Mouse (Mus musculus): Measurements from ENCODE around the gene Dip2c. TPM values are rescaled to one million over a fixed set of nuclear protein-coding genes. Genes with fewer than 3 reads are reported as not detected.

The Dip2c gene
- total RNA-seq, 2 experiments from 2014 or later, result 83.9 to 85.2 TPM

DNA sequence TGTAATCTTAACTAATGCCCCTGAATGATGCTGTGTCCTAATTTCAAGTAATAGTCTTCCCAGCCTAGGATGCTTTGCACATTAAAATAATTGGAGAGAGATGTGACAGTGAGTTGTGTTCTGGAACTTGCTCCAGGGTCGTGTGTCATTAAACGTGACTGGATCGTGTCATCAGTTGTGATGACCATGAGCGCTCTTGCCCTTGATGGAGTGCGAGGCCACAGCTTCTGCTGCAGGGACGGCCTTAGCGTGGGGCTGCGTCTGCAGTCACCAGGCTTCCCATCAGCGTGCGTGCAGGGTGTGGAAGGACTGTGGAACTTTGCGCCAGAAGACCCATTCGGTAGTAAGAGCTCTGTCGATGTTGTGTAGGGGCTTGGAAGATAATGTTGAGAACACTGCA lies 372.4 kb downstream of the Dip2c start:
- intact Hi-C loops (cut with DNase I), result no loop called here
- DNase-seq, result no peak

- DNase-seq, result no peak
- intact Hi-C loops (cut with DNase I), result no loop called here
Observed at GRCm38 (mm10) chr13:9649894-9650293, 373.6 kb downstream of the Dip2c start.

- intact Hi-C loops (cut with DNase I), result no loop called here
- no peak for DNase-seq
Observed at GRCm38 (mm10) chr13:9650580-9650979, 374.3 kb downstream of the Dip2c start.

GRCm38 (mm10) chr13:9653018-9653417 lies 376.7 kb downstream of the Dip2c start:
- intact Hi-C loops (cut with DNase I), result no loop called here
- no peak for DNase-seq

GRCm38 (mm10) chr13:9656613-9657012 lies 380.3 kb downstream of the Dip2c start:
- intact Hi-C loops (cut with DNase I), result no loop called here
- no peak for DNase-seq

DNA sequence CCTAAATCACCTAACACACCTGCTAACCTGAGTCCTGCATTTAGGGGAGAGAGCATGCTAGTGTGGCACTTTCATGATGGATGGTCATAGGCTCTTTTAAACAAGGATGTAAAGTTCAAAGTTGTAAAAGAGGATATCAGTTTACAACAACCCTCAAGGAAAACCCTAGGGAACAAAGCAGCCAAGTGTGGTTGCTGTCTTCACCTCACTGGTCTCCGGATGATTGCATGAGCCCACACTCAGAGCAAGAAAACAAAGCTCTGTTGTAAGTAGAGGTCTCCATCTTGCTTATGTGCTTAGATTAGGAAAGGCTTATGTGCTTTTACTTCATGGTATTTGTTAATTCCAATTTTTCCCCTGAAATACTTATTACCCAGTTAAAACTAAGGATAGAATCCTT lies 384.4 kb downstream of the Dip2c start:
- no peak for DNase-seq
- intact Hi-C loops (cut with DNase I), result no loop called here

DNA sequence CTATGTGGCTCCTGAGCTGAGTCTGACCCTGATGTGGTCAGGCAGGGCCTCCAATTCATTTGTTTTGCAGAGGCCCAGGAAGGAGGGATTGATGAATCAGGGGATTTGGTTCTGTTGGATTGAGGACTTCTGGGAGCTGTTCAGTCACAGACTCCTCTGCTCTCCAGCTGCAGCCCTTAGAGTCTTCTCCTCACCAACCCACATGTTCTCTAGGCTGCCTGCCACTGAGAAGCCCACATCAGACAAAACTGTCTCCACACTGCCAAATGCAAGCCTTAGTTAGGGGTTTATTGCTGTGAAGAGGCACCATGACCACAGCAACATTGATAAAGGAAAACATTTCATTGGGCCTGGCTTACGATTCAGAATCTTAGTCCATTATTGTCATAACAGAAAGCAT lies 387.3 kb downstream of the Dip2c start:
- intact Hi-C loops (cut with DNase I), result no loop called here
- no peak for DNase-seq

DNA sequence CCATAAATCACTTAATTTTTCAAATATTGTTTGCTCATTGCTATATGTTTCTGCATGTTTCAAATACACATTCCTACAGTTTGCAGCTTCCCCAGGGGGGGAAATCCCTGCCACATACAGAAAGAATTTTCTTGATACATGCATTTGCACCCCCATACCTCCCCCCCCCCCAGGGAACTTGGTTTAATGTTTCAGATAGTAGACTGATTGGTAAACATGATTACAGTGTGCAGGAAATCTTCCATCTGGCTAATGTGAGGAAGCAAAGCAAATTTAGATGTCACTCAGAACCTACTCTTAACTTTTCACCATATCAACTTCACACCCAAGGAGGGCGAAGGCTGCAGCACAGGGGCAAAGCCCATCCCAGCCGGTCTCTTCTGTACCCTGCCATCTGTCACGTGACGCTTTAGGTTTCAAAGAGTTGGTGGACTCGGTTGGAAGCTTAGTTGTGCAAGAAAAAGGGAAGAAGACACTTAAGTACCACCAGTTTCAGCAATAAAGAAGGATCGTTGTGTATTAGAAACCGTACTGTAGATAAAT lies 391.7 kb downstream of the Dip2c start:
- DNase-seq, result no peak
- intact Hi-C loops (cut with DNase I), result no loop called here

- intact Hi-C loops (cut with DNase I), result no loop called here
Observed at GRCm38 (mm10) chr13:9669246-9669645, 392.9 kb downstream of the Dip2c start.

DNA sequence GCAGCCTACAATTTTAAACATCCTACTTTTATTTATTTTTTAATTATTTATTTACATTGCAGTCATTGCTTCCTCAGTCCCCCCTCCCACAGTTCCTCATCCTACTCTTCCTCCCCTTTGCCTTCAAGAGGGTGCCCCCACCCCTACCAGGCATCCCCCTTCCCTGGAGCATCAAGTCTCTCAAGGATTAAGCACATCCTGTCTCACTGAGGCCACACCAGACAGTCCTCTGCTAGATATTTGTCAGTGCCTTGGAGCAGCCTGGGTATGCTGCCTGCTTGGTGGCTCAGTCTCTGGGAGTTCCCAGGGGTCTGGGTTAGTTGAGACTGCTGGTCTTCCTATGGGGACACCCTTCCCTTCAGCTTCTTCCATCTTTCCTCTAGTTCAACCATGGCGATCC lies 397.8 kb downstream of the Dip2c start:
- no peak for DNase-seq
- intact Hi-C loops (cut with DNase I), result no loop called here

More at GRCm38 (mm10) chr13:9669246-9669645, 392.9 kb downstream of the Dip2c start:
- DNase-seq, result no peak

- intact Hi-C loops (cut with DNase I), result no loop called here
- no peak for DNase-seq
Observed at GRCm38 (mm10) chr13:9681492-9681891, 405.2 kb downstream of the Dip2c start.

- intact Hi-C loops (cut with DNase I), result no loop called here
- DNase-seq, result no peak
Observed at GRCm38 (mm10) chr13:9683280-9683679, 407.0 kb downstream of the Dip2c start.

DNA sequence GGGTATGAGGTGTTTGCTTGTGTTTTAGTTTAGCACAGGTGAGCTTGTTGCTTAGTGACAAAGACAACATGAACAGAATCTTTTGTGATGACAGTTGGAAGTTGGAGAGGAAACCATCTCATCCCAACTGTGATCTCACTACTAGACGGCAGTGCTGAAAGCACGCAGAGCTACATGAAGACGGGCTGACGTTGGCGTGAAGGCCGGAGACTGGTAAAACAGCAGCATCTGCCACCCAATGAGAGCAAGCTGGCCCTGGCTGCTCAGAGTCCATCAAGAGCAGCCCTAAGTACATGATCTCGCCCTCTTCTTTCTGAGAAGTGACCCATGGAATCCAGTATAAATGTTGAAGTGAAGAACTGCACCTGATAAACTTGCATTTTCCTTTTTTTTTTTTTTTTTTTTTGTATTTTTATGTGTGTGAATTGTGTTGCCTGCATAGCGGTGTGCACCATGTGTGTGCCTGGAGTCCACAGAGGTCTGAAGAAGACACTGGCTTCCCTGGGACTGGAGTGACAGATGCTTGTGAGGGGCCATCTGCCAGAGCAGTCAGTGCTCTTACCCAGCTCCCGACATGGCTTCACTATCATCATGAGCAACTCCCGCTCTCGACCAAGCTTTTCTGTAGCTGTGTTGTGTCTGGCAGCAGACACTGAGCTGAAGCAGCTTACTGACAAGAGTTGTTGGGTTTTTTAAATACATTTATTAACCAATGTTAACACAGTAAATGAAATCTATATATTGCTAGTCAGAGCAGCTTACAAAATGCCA lies 408.0 kb downstream of the Dip2c start:
- DNase-seq, result peak; percentile 33
- intact Hi-C loops (cut with DNase I), result no loop called here

GRCm38 (mm10) chr13:9686261-9686660 lies 409.9 kb downstream of the Dip2c start:
- intact Hi-C loops (cut with DNase I), result no loop called here

DNA sequence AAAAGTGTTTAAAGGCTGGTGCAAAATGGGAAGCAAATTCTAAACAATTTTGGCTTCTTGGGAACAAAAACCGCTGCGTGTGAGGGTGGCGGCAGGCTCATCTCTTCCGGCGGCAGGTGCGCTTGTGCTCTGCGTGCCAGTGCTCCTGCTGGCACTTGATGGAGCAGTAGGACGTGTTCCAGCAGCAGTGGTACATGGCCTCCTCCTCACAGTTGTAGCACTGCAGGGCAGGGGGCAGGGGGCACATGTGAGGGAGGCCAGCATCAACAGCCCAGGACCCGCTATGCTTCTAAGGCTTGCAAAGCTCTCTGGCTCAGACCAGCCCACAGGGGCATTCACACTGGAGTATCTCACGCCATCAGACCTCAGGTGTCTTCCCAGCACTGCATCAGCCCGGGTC lies 410.4 kb downstream of the Dip2c start:
- DNase-seq, result peak; percentile 29
- intact Hi-C loops (cut with DNase I), result no loop called here

More at GRCm38 (mm10) chr13:9686261-9686660, 409.9 kb downstream of the Dip2c start:
- DNase-seq, result no peak

DNA sequence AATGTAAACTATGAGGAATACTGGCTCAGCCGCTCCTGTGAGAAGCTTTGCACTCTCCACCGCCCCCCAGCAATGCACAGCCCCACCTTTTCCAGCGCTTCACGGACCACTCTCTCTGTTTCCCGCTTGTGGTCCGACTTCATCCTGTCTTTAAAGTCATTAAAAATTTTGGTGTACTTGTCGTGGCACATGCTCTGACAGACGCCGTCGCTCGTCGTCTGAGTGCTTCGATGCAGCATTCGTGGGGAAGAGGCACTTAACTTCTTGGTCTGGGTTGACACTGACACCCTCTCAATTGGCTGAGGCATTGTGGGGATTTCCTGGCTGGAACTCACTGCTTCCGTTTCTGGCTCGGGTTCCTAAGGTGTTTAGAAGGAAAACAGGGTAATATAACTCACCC lies 413.0 kb downstream of the Dip2c start:
- no peak for DNase-seq
- intact Hi-C loops (cut with DNase I), result no loop called here

GRCm38 (mm10) chr13:9692876-9693275 lies 416.5 kb downstream of the Dip2c start:
- intact Hi-C loops (cut with DNase I), result no loop called here

GRCm38 (mm10) chr13:9694651-9695050 lies 418.3 kb downstream of the Dip2c start:
- DNase-seq, result no peak
- intact Hi-C loops (cut with DNase I), result no loop called here

More at GRCm38 (mm10) chr13:9692876-9693275, 416.5 kb downstream of the Dip2c start:
- DNase-seq, result no peak

- intact Hi-C loops (cut with DNase I), result no loop called here
- no peak for DNase-seq
Observed at GRCm38 (mm10) chr13:9695403-9695802, 419.1 kb downstream of the Dip2c start.

- intact Hi-C loops (cut with DNase I), result no loop called here
- DNase-seq, result no peak
Observed at GRCm38 (mm10) chr13:9695809-9696208, 419.5 kb downstream of the Dip2c start.

DNA sequence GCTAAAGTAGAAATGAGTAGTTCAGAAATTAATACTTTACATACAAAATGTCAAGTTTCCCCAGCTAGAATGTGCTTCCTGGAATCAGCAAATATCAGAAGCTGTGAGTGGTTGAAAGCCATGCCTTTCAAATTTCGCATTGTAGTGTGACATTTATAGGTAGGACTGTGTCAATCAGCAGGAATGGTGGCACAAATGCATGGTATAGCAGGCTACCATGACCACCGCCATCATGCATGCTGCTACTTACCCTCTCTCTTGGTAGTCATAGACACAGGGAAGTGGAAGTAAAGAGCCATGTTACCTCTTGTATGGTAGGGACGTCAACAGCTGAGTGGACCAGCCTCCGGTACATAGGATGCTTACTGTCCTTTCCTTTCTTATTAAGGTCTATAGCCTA lies 421.0 kb downstream of the Dip2c start:
- intact Hi-C loops (cut with DNase I), result no loop called here
- no peak for DNase-seq

- intact Hi-C loops (cut with DNase I), result no loop called here
- DNase-seq, result no peak
Observed at GRCm38 (mm10) chr13:9702615-9703235, 426.4 kb downstream of the Dip2c start.

Measured in left cerebral cortex, postnatal 4 days (tissue).